Mouse (Mus musculus): ENCODE data around the gene Anks1b.

The Anks1b gene

DNA sequence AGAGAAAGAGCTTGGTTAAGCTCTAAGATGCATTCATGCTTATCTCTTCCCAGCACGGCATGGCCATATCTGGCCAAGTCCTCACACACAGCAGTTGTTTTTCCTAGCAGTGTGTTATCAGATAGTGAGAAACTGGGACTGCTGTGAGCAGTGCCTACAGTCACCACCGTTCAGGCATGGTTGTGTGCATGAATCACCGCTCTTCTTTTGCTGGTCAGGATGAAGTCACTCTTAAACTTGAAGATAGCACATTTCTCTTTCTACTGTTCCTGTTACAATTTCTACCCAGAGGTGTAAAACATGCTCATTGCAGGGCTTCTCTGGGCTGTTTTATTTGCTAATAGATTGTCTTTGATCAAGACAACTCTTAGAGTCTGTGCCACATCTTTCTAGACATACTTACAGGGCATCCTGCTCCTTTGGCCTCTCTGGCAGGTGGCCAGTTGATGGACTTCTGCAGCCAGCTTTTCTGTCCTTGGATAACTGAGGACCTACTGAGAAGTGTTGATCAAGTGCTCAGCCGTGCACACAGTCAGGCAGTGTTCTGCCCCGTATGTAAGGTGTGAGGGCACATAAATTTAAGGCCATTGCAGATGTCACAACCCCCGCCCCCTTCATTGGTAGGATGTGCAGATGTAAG lies 296.8 kb downstream of the Anks1b start:
- no peak for DNase-seq (ENCODE audit: low spot score in 2 of 2)

DNA sequence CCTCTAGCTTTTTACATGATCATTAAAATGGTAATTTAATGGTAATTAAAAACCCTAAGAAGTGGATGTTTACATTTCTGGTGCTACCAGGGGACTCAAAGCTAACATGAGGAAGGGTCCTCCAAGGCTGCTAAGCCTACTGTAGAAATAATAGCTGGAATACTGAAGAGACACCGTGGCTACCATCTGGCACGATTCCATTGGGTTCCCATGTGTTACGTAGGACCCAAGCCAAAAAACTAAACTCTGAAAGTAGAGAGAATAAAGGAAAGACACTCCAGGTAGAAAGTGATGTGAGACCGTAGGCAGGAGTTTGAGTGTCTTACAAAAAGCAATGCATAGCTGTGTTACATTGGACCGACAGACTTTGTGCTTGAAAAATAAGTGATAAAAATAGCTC lies 317.1 kb downstream of the Anks1b start:
- no peak for DNase-seq (ENCODE audit: low spot score in 2 of 2)

DNA sequence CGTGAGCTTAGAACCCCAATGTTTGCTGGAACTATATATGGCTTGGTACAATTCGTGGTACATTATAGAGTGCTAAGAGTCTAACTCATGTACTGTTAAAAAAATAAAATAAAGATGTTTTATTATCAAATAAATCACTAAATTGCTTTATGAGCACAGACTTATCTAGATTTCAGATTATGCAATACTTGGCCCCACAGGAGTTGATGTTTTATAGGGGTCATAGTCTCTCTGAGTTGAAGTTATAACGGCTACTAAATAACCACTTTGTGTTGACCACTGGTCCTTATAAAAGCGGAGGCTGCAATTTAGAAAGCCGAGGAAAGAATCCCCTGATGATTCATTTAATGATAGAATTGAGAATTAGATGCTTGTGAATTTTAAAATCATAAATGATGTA lies 323.6 kb downstream of the Anks1b start:
- no peak for DNase-seq (ENCODE audit: low spot score in 2 of 2)

DNA sequence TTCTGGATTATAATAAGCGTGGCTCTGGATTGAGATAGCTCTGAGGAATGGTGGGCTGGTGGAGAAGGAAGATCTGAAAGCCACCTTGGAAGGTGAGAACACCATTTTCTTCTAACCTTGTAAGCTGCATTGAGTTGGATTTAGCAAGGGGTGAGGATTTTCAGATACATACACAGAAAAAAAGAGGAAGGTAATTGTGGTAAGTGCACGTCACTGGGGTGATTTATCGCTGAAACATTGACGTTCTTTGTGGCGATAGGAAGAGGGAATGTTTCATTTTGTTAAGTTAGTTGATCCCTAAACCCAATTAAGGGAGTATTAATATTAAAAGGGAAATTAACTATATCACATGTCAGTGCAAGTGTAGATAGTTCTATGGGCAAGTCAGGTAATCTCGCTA lies 336.7 kb downstream of the Anks1b start:
- DNase-seq (ENCODE audit: low spot score in 2 of 2), result no peak

DNA sequence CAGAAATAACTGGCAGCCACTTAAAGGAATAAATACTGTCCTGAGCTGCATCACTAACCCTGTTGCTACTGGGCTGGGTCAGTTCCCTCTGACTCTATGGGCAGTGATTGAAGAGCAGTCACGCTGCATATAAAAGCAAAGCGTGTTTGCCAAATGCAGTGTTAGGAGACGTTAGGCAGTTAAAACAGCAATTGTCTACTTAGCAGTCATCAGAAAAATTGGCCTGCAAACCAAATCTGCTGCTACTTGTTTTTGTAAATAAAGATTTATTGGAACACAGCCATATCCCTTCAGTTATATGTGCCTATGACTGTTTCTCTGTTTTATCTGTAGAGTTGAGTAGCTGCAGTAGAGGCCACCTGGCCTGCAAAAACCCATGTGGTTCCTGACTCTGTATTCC lies 347.2 kb downstream of the Anks1b start:
- no peak for DNase-seq (ENCODE audit: low spot score in 2 of 2)

DNA sequence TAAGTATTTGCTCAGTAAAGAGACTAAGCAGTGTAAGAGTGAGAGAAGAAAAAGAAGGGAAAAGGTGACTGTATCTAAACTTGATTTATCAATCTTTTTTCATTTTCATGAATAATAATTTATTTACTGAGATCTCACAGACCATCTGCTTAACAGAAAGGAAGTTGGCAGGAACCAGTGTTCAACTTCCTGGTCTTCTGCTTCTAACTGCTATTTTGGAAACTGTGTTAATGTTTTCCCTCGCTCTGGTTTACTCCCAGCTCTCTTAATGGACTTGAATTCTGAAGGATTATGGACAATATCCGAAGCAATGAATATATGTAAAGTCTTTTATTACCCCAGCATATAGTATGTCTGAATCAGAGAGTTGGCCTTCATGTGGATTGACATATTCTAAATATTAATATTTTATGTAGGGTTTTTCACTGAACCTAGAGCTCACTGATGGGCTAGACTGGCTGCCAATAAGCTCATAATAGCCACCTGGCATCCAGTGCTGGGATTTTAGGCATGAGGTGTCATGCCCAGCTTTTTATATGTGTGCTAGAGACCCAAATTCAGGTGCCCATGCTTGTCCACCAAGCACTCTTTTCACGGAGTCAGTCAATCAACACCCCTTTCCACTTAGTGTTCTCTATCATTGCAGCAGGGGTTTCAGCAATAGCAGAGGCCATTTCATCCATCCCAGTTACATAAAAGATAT lies 349.6 kb downstream of the Anks1b start:
- no peak for DNase-seq (ENCODE audit: low spot score in 2 of 2)

DNA sequence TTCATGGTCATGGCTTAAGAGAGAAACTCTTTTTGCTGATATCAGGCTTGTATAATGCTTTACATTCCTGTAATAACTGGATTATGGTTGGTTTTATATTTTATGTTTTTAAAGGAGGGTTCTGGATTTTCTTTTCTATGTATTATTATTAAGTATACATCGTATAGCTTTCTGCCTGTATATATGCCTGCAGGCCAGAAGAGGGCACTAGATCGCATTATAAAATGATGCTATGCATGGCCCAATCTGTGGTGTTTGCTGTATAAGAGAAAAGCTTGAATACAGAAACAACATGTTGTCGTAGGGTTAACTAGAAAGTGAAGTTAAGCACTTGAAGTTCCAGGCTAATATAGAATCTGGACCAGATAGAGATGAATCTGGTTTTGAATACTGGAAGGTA lies 362.0 kb downstream of the Anks1b start:
- DNase-seq (ENCODE audit: low spot score in 2 of 2), result no peak

DNA sequence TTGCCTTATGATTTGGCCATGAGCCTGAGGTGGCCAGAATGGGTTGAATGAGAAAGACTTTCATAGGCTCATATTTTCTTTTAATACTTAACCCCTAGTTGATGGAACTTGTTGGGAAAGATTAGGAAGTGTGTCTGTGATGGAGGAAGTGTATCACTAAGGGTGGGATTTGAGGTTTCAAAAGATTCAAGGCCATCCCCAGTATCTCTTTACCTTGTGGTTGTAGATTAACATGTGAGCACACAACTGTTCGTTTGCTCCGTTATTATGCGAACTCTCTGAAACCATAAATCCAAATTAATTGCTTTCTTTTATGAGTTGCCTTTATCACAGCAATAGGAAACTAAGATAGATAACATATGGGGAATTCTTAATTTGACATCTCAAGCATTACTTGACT lies 364.0 kb downstream of the Anks1b start:
- DNase-seq (ENCODE audit: low spot score in 2 of 2), result no peak

DNA sequence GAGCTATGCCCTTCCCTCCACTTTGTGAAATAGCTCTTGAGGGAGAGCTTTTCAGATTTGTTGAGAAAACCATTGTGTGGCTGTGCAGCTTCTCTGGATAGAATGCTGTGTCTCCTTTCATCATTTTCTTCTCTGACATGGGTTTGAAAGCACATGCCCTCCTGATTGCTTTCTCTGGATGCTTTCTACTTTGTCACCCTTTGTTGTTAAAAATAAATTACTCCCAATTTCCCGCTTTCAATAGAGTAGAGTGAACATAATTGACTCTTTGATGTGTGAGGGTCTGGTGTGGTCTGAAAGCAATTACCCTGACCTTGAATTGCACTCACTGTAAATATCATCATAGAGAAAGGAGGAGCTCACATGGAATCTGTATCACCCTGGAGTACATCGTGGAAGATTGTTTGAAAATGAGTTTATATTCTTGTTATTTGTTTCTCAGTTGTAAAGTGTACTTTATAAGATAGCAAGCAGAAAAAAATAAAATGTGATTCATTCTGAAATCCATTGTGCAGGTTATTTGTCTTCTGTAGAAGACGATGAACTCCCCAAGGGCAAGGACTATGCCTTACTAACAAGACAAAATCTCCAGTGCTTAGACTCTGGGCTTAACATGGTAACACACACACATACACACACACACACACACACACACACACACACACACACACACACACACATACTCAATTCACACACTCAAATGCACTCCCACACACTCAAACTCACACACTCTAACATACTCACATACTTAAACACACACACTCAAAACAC lies 385.8 kb downstream of the Anks1b start:
- DNase-seq (ENCODE audit: low spot score in 2 of 2), result no peak

DNA sequence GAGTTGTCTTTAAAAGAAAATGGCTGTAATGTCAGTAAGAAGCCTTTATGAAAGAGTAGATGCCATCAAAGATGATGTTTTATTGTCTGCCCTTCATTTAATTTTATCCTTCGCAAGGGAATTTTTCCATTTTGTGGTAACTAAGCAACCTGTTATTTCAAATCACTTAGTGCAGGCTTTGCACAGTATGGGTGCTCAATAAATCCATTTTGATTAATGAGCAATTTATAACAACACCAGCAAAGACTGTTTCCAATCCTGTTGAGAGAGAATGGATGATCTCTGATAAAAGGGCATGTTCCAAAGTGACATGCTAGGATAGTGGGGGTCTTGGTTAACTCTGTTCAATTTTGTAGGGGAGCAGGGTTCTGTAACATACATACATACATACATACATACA lies 398.0 kb downstream of the Anks1b start:
- DNase-seq (ENCODE audit: low spot score in 2 of 2), result no peak

DNA sequence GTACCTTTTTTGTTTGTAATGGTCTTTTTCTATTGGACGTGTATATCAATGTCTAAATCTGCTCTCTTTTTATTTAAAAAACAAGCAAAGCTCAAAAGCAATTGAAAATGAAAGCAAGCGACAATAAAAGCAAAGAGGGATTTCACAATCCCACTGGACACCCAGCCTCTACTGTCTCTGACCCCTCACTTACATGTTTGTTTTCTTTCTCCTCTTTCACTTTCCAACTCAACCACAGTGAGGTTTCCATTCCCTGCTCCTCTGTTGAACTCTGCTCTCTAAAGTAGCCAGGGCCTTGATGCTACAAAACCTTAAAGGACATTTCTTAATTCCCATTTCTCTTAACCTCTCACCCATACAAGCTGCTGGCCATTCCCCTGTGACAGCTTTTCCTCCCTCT lies 400.0 kb downstream of the Anks1b start:
- DNase-seq (ENCODE audit: low spot score in 2 of 2), result no peak

DNA sequence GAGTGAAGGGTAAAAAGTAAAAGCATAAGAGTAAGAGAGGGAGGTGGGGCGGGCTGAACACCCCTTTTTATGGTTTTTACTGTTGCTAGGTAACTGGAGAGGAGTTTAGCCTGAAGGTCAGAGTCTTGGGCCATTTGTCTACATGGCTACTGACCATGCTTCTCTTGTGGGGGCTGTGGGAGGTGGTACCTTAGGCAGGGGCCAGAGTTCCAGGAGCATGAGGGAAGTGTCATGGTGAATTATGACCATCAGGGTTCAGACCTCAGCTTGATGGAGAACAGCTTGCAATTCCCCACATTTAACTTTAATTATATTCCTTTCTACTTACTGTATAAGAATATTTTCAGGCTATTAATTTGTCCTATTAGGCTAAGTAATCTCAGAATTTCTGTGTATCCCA lies 413.3 kb downstream of the Anks1b start:
- no peak for DNase-seq (ENCODE audit: low spot score in 2 of 2)

DNA sequence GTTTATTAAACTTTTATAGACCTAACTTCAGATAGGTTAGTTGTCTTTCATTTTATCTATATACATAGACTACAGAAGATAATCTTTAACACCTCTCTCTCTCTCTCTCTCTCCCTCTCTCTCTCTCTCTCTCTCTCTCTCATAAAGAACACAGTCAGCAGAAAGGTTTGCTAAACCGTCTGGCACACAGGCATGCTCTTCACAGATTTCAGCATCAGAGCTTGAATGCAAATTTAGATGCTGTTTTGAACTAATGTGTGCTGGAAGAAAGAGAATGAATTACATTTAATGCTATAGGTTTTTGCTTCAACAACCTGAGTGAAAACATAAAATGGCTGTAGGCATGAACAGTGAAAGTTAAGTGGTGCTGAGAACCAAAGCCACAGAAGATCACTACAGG lies 429.9 kb downstream of the Anks1b start:
- DNase-seq (ENCODE audit: low spot score in 2 of 2), result no peak

DNA sequence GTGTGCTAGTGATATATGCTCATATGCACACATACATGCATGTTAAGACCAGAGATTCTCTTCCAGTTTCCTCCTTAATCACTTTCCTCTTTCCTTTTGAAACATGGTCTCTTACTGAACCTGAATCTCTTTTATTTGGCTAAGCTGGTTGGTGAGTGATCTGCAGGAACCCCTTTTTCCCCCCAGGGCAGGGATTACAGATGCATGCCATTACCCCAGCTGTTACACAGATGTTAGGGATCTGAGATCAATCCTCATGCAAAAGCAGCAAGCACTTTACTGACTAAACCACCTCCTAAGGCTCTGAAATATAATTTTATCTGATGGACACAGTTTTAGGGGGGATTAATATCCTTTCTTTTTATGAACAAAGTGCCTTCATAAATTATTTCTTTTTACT lies 432.8 kb downstream of the Anks1b start:
- no peak for DNase-seq (ENCODE audit: low spot score in 2 of 2)

DNA sequence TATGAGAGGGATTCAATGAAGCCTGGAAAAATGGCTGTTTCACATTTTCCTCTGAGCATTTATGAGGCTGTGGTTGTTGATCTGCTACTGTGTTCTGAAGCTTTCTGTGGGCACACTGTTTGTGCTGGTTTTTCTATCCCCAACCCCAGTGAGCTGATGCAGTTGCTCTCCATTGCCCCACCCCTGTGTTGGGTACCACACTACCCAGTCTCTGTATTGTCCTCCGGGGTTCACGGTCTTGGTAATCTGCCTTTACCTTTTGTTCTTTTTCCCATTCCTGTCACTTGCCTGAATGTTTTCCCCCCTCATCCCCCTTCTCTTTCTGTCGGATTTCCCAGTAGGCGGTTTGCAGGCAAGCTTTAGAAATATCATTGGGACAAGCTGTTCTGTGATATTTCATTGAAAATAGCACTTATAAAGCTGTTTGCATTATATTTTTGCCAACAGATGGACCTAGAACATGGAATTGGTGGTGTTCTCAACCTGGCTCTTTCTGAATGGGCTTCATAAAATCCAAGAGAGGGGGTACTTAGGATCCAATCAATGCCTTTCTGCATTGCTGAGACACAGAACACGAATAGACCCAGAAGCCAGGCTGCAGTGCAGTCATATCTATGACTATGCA lies 434.7 kb downstream of the Anks1b start:
- DNase-seq (ENCODE audit: low spot score in 2 of 2), result no peak

DNA sequence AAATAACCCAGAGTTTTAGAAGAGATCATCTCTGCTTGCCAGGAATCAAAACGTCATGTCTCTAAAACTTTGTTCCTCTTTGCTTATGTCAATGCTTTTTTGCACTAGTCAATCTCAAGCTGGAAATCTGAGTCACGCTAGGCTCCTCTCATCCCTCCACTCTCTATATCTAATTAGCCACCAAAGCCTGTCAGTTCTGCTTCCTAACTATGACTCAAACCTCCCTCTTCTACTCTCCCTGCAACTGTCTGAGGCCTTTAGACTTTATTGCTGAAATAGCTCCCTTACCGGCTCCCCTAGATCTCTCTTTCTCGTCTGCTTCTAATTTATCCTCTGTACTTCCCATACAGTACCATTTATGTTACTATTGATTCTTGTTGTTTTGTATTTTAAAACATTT lies 456.5 kb downstream of the Anks1b start:
- DNase-seq (ENCODE audit: low spot score in 2 of 2), result no peak

DNA sequence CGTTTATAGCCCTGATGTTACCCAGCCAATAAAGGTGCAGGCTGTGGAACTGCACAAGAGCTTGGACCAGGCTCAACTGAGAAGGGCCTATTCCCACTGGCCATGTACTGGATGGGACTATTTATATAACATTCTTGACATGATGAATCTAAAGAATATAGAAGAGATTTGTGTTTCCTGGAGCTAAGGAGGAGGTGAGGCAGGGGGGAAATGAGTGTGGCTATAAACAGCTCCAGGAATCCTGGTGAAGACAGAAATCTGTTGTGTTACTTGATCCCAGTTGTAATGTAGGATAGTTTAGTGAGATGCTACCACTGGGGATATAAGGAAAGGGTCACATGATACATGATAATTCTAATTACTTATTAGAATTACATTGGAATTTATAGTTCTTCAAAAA lies 472.1 kb downstream of the Anks1b start:
- DNase-seq (ENCODE audit: low spot score in 2 of 2), result no peak

DNA sequence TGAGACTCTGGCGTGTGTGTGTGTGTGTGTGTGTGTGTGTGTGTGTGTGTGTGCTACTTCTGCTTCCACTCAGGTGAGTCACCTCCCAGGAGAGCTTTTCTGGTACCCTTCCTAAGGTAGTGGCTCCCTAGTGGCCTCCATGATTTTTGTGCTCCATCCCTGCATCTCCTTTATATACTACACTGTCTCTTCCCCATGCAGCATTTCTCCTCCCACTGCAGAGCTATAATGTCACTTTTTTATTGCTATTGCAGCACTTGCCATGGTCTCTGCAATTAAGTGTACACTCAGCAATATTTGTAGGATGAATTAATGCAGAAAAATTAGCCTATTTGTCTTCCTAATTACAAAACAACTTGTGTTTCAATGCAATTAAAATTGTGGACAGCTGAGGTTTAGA lies 482.9 kb downstream of the Anks1b start:
- DNase-seq (ENCODE audit: low spot score in 2 of 2), result no peak

DNA sequence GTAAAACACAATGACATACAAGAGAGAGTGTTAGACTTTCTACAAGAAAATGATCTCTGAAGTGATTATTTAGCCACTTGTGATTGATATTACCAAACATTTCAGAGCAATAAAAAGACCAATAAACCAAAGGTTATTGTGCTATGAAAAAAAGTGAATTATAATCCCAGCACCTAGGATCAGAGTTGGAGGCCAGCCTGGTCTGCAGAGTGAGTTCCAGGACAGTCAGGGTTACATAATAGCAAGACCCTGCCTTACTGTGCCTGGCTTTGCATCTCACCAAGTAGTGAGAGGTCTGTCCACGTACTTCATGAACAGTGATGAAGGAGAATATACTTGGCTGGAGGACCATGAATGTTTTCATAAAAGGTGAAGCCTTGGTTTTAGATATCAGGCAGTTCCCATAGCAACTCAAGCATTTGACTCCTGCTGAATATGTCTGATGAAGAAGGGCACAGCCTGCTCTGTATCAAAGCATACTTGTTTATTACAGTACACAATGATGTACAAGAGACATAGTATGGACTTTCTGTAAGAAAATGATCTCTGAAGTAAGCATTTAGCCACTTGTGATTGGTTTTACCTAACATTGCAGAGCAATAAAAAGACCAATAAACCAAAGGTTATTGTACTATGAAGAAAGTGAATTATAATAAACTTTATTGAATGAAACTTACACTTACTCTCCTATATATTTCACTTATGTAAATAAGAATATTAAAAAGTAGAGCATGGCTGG lies 484.0 kb downstream of the Anks1b start:
- no peak for DNase-seq (ENCODE audit: low spot score in 2 of 2)

DNA sequence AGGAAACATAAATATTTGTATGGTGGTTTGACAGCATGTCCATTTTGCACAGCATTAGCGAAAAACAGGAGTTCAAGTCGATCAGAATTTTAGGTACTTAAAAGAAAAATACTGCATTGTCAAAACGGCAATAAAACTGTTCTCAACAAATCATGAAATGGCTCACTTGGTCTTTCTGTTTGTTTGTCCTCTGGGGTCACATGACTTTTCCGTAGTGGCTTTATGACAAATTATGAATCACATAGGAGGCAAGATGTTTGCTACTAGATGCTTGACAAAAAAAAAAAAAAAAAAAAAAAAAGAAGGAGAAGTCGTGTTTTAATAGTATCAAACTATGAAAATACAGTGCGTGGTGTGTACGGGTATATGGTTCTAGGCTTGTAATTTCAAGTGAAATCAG lies 495.7 kb downstream of the Anks1b start:
- DNase-seq (ENCODE audit: low spot score in 2 of 2), result no peak

DNA sequence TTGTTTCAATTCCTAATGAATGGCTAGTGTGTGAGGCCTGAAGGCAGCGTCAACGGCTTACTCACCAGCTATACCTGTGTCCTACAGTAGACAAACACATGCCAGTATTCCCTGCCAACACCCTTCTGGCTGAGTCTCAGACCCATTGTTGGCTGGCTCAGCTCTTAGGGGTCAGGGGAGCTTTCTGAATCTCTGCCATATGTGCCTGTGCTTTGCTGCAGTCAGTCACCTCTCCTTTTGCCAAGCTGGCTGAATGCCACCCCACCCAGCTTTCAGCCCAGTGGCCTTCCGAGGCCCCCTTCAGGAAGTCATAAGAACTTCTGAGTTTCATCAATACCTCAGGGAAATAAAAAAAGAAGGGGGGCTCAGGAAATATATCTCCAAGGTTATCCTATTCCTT lies 497.4 kb downstream of the Anks1b start:
- DNase-seq (ENCODE audit: low spot score in 2 of 2), result no peak

DNA sequence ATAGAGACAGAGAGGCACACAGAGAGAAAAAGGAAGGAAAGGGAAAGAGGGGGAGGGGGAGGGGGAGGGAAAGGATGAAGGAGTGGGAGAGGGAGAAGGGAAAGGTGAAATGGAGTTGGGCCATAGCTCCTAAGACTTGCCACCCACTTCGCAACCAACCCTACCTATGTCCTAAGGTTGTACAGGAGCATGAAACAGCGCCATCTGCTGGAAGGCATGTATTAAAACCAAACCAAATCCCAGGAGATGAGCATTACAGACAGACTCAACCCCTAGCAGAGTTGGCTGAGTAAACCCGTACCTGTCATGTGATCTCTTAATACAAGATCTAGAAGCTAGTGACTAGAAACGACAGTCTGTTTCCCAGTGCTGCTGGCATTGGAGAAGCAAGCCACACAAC lies 500.2 kb downstream of the Anks1b start:
- no peak for DNase-seq (ENCODE audit: low spot score in 2 of 2)
